Mouse (Mus musculus) cortical plate, adult 2 months (tissue): ENCODE data around the gene Ptpre.

Source experiments
- CTCF ChIP-seq: fragments of 200-500 bp; IDR thresholded peaks from 2 replicates; pipeline ENCODE4 v1.5.1; 2011; ENCODE audit warnings: mild to moderate bottlenecking, control low read depth, low read length; ENCODE audit not compliant: insufficient read depth; ENCODE audit errors: extremely low read depth
- POLR2A ChIP-seq: fragments of 200-500 bp; IDR thresholded peaks from 2 replicates; pipeline ENCODE4 v1.6.1; 2011; ENCODE audit warnings: mild to moderate bottlenecking, low read length, control low read depth; ENCODE audit not compliant: insufficient read depth; ENCODE audit errors: extremely low read depth

- TF ChIP-seq CTCF (no peak), POLR2A (no peak)
Measured at GRCm38 (mm10) chr7:135722011-135722838, 184.9 kb downstream of the Ptpre start.
